Mouse (Mus musculus): Measurements from ENCODE around the gene Pdcd11.

Gene Pdcd11

GRCm38 (mm10) chr19:47090550-47091156, at the start of gene Pdcd11, which contains the start of gene Usmg5:
TSS of gene Pdcd11 (plus strand) at chr19:47090768.
TSS of gene Usmg5 (minus strand) at chr19:47090647.
- peak; percentile 93 to 94 for DNase-seq (ENCODE audit: low spot score in 2 of 2)

DNA sequence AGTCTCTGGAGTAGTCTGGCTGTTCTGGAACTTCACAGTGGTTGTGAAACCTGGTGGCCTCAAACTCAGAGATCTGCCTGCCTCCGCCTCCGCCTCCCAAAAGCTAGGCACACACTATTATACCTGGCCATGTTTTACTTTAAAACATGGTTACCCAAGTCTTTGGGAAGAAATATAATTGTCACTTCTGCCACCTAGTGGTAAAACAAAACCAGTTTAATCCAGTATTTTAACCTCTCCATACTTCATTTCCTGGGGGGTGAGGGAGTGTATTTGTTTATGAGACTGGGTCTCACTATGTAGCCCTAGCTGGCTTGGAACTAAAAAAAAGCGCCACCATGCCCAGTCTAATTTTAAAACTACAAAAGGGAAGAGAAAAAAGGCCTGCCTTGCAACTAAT, 47.0 kb upstream of the Pdcd11 start:
- no peak for DNase-seq (ENCODE audit: low spot score in 2 of 2)

DNA sequence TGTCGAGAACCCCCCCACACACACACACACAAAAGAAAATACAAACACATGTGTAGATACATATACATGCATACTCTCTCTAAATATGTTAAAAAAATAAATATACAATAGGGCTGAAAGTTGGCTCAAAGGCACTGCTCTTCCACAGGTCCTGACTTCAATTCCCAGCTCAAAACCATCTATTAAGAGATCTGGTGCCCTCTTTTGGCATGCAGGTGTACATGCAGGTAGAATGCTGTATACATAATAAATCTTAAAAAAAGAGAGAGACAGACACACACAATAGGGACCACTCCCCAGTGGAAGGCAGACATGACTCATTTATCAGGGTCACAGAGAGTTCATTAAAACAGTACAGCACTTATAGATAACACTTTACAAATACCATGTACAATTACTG, 44.2 kb upstream of the Pdcd11 start:
- no peak for DNase-seq (ENCODE audit: low spot score in 2 of 2)

- no peak for DNase-seq (ENCODE audit: low spot score in 2 of 2)
Measured at GRCm38 (mm10) chr19:47047236-47047833, 43.2 kb upstream of the Pdcd11 start.

GRCm38 (mm10) chr19:47049061-47049460, 41.5 kb upstream of the Pdcd11 start:
- no peak for DNase-seq (ENCODE audit: low spot score in 2 of 2)

DNA sequence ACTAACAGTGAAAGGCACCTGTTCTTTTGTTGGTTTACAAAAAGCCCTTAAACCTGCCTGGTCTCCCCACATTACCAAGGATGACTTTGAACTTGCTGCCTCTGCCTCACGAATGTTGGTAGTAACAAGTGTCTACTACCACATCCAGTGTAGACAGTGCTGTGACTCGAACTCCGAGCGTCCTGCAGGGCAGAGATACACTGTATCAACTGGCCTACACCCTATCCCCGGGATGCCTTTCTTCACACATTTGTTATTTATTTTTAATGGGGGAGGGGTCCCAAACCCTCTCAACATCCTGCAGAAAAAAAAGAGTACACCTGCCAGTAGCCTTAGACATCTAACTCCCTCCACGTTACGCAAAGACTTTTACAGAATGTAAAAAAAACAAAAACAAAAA, 40.7 kb upstream of the Pdcd11 start:
- no peak for DNase-seq (ENCODE audit: low spot score in 2 of 2)

DNA sequence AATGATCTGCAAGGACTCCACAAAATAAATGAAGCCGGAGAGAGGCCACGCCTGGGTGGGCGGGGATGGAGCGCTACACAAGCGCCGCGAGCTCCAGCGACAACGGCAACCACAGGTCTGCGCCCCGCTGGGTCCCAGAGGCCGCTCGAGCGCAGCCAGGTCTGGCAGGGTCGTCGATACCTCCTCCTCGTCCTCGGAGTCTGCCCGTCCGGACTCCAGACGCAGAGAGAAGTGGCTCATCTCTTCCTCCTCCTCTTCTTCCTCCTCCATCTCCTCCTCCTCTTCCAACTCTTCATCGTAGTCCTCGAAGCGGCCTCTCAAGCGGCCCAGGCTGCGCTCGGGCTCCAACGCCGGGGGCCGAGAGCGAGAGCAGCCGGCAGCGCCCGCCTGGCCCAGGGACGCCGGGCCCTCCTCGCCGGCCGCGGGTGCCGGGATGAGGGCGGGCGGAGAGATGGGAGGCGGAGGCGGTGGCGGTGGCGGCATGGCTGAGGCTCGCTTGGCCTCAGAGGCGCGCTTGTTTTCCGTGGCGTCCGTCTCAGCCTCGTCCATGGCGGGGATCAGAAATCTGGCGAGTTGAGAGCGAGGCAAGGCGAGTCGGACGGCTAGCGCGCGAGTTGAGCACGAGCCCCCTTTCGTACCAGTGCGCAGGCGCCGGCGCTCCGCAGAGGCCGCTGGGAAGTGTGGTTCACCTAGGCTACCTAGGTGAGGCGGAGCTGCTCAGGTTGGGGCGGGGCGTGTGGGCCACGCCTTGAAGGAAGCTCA, 40.1 kb upstream of the Pdcd11 start, which contains the start of gene Pcgf6:
TSS of gene Pcgf6 (minus strand) at position 636 of the 762 bp plus-strand sequence.
- peak; percentile 61 to 79 for DNase-seq (ENCODE audit: low spot score in 2 of 2)

DNA sequence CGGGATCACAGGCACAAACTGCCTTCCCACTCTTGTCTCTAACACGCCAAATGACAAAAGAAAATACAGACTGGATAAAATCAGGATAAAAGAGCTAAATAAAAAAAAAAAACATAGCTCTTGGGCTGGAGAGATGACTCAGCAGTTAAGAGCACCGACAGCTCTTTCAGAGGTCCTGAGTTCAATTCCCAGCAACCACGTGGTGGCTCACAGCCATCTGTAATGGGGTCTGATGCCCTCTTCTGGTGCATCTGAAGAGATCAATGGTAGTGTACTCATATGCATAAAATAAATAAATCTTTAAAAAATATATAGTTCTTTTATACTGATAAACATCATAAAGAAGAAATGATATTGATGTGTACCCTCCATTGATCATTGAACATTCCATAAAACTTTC, 37.6 kb upstream of the Pdcd11 start:
- no peak for DNase-seq (ENCODE audit: low spot score in 2 of 2)

- DNase-seq (ENCODE audit: low spot score in 2 of 2): no peak
Measured at GRCm38 (mm10) chr19:47053471-47053870, 37.1 kb upstream of the Pdcd11 start.

DNA sequence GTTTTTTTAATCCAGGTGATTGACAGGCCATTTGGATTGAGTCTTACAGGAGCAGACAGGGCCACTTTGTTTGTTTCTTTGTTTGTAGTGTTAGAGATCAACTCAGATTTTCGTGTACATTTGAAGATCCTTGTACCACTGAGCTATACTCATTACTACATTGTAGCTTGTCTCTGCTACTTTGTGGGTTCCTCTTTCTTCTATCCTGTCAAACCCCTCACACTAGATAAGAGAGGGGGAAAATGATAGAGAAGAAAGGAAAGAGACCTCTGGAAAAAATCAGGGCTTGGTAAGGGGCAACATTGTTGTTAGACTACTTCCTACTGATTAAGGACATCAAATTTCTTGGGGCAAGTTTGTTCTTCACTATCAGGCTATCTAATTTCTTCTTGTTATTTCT, 32.9 kb upstream of the Pdcd11 start:
- DNase-seq (ENCODE audit: low spot score in 2 of 2): no peak

GRCm38 (mm10) chr19:47065860-47066259, 24.7 kb upstream of the Pdcd11 start:
- DNase-seq (ENCODE audit: low spot score in 2 of 2): no peak

DNA sequence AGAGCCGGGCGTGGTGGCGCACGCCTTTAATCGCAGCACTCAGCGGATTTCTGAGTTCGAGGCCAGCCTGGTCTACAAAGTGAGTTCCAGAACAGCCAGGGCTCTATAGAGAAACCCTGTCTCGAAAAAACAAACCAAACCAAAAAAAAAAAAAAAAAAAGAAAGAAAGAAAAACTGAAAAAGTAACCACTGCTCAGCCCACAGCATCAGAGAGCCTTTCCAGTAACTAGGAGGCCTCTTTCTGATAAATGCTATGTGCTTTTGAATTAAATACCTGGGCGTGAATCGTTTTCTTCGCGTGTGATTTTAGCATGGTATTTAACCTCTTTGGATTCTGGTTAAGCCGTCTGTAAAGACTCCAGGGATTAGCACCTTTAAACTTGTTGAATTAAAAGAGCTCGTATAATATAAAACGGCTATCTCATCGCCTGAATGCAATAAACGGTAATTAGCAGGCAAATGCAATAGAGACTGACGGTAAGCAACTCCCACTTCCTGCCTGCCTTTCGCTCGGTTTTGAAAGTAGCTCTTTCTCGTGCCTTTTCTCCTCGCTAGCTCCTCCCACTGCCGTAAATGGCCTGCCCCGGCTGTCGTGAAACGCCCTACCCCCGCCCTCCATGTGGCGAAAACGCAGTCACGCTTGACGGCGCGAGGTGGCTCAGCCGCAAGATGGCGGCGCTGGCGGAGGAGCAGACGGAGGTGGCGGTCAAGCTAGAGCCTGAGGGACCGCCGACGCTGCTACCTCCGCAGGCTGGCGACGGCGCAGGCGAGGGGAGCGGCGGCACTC, 23.3 kb upstream of the Pdcd11 start, which contains the start of gene Taf5:
TSS of gene Taf5 (plus strand) at position 651 of the 787 bp plus-strand sequence.
- peak; percentile 96 to 97 for DNase-seq (ENCODE audit: low spot score in 2 of 2)

DNA sequence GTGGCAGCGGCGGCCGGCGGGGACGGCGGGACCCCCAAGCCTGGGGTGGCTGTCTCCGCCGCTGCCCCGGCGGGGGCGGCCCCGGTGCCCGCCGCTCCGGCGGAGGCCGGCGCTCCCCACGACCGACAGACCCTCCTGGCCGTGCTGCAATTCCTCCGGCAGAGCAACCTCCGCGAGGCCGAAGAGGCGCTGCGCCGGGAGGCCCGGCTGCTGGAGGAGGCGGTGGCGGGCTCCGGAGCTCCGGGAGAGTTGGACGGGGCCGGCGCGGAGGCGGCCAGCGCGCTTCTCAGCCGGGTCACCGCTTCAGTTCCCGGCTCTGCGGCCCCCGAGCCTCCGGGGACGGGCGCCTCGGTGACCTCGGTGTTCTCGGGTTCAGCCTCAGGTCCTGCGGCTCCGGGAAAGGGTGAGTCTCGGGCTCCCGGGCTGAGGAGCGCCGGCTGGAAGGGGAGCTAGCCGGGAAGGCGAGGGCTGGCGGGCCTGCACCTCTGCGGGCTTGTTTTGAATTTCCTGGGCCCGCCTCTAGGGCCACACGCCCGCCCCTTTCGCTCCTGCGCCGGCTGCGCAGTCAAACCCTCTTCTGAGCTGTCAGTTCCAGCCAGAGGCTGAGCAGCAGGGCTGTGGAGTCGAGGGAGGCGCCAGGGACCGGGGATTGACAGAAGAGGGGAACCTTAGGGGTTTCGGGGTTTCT, 22.5 kb upstream of the Pdcd11 start:
- DNase-seq (ENCODE audit: low spot score in 2 of 2): peak; percentile 76 to 80

GRCm38 (mm10) chr19:47088226-47088625, 2.3 kb upstream of the Pdcd11 start:
- DNase-seq (ENCODE audit: low spot score in 2 of 2): no peak

- DNase-seq (ENCODE audit: low spot score in 2 of 2): peak; percentile 4 to 10
Measured at GRCm38 (mm10) chr19:47089718-47090525, 646 bp upstream of the Pdcd11 start.

GRCm38 (mm10) chr19:47101080-47101479, 10.5 kb downstream of the Pdcd11 start:
- DNase-seq (ENCODE audit: low spot score in 2 of 2): no peak

DNA sequence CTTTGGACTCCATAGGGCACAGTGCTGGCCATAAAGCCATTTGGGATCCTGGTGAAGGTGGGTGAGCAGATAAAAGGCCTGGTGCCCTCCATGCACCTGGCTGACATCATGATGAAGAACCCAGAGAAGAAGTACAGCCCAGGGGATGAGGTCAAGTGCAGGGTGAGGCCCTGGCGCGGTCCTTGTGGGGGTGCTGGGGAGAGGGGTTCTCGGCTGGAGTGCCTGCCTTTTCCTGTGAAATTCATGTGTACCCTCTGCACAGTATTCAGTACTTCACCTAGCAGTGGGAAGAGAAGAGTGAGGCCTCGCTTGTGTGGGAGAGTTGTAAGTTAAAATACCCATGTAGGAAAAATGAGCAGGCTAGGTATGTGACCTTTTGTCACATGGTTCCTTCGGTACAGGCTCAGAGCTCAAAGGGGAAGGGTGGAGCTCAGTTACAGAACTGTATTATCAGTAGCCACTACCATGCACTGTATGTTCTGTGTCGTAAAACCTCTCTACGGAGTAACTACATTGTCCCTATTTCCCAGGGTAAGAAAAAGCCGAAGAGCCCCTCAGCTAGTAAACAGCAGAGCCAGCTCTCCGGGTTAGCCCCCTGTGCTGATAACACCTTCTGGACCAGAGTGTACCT, 14.2 kb downstream of the Pdcd11 start:
- no peak for DNase-seq (ENCODE audit: low spot score in 2 of 2)

- DNase-seq (ENCODE audit: low spot score in 2 of 2): no peak
Measured at GRCm38 (mm10) chr19:47118634-47119033, 28.1 kb downstream of the Pdcd11 start.

DNA sequence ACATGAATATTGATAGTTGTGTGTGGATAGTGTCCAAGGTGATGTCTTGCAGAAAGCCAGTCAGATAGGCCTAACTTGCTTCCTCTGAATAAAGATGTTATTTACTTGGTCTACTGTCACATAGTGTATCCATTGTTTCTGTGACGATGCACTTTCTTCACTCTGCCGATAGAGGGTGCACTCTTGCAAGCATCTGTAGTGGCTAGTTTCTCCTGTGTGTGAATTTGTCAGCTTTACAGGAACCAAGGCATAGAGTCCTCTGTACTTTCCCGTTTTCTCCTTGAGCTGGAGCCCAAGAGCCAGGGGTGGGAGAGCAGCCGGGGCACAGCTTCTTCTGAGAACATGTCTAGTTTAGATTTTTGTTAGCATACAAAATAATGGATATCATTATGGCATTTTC, 30.5 kb downstream of the Pdcd11 start:
- peak in 1 of 2 experiments; percentile 23 for DNase-seq (ENCODE audit: low spot score in 2 of 2)

DNA sequence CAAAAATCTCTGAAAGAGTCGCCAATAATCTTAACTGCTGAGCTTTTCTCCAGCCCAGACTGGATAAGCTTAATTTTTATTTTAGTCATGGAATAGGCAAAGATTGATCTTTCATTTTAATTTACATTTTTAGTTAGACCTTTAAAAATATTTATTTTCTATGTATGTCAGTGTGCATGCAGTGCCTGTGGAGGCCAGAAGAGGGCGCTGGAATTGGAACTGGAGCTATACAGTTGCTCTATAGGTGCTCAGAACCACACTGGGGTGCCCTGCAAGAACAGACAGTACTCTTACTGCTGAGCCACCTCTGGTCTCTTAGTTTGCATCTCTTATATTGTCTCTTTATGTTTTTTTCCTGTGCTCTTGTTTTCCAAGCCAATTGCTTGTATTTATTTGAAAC, 32.2 kb downstream of the Pdcd11 start:
- DNase-seq (ENCODE audit: low spot score in 2 of 2): peak in 1 of 2 experiments; percentile 49
